Mouse (Mus musculus): Measurements from ENCODE around the gene Lifr. TPM values are rescaled to one million over a fixed set of nuclear protein-coding genes. Genes with fewer than 3 reads are reported as not detected.

The Lifr gene
- polyA plus RNA-seq, 1 experiment from 2014 or later: 30.7 TPM

- Histone ChIP-seq H3K36me3 (replicated peaks) (no peaks in the 10 kb centered on the region), H3K9ac (peak overlapping the region; percentile 42; the same call in 1 of the 2 replicates), H3K4me1 (replicated peaks) (0 out of 2 replicates have a peak, but pooled peaks cover 4% of the 10 kb centered on the region), H3K27me3 (peaks cover 64% of the 10 kb centered on the region), H3K27ac (replicated peaks) (peak overlapping the region; percentile 72), H3K4me3 (replicated peaks) (peak overlapping the region; percentile 61), H3K9me3 (replicated peaks) (no peaks in the 10 kb centered on the region), H3K4me2 (peak overlapping the region; percentile 60)
- peak; percentile 83 for ATAC-seq (ENCODE audit: insufficient read depth)
- WGBS (ENCODE audit: insufficient replicate concordance): under 1% methylated on average over 101 of the region's 116 CpGs
Observed at GRCm38 (mm10) chr15:7129127-7129943, 38.9 kb downstream of the Lifr start.

- H3K4me2 ChIP-seq: peak overlapping the region; percentile 60
- peak overlapping the region; percentile 61 for H3K4me3 ChIP-seq (replicated peaks)
- no peaks in the 10 kb centered on the region for H3K9me3 ChIP-seq (replicated peaks)
- peaks cover 64% of the 10 kb centered on the region for H3K27me3 ChIP-seq
- H3K27ac ChIP-seq (replicated peaks): peak overlapping the region; percentile 69
- 0 out of 2 replicates have a peak, but pooled peaks cover 8% of the 10 kb centered on the region for H3K4me1 ChIP-seq (replicated peaks)
- under 1% methylated on average over 16 of the region's 16 CpGs for WGBS (ENCODE audit: insufficient replicate concordance)
- H3K36me3 ChIP-seq (replicated peaks): no peaks in the 10 kb centered on the region
- peak overlapping the region; percentile 42; the same call in 1 of the 2 replicates for H3K9ac ChIP-seq
- ATAC-seq (ENCODE audit: insufficient read depth): 0 out of 2 replicates have a peak, but pooled peaks have one; percentile 32
Observed at GRCm38 (mm10) chr15:7129944-7130287, 39.5 kb downstream of the Lifr start.

GRCm38 (mm10) chr15:7130691-7131225 is 40.3 kb downstream of the Lifr start:
- peak overlapping the region; percentile 60 for H3K4me2 ChIP-seq
- H3K4me3 ChIP-seq (replicated peaks): peak overlapping the region; percentile 61
- H3K36me3 ChIP-seq (replicated peaks): no peaks in the 10 kb centered on the region
- H3K27me3 ChIP-seq: peaks cover 64% of the 10 kb centered on the region
- no peak overlapping the region for H3K9ac ChIP-seq
- ATAC-seq (ENCODE audit: insufficient read depth): no peak
- H3K9me3 ChIP-seq (replicated peaks): no peaks in the 10 kb centered on the region
- WGBS (ENCODE audit: insufficient replicate concordance): 20% methylated on average over 7 of the region's 7 CpGs
- H3K27ac ChIP-seq (replicated peaks): no peak overlapping the region
- H3K4me1 ChIP-seq (replicated peaks): peaks cover 8% of the 10 kb centered on the region; the same call in 1 of the 2 replicates

- ATAC-seq (ENCODE audit: insufficient read depth): no peak
- 37% methylated on average over 13 of the region's 13 CpGs for WGBS (ENCODE audit: insufficient replicate concordance)
- Histone ChIP-seq H3K4me3 (replicated peaks) (no peak overlapping the region), H3K4me1 (replicated peaks) (peaks cover 22% of the 10 kb centered on the region), H3K9me3 (replicated peaks) (no peaks in the 10 kb centered on the region), H3K27me3 (peaks cover 49% of the 10 kb centered on the region), H3K9ac (no peak overlapping the region), H3K4me2 (no peak overlapping the region; the same call in 1 of the 2 replicates), H3K36me3 (replicated peaks) (no peaks in the 10 kb centered on the region), H3K27ac (replicated peaks) (no peak overlapping the region)
Observed at GRCm38 (mm10) chr15:7132741-7133140, 42.3 kb downstream of the Lifr start.

- no peak overlapping the region for H3K9ac ChIP-seq
- H3K9me3 ChIP-seq (replicated peaks): no peaks in the 10 kb centered on the region
- H3K27ac ChIP-seq (replicated peaks): no peak overlapping the region
- no peak overlapping the region for H3K4me3 ChIP-seq (replicated peaks)
- no peaks in the 10 kb centered on the region for H3K36me3 ChIP-seq (replicated peaks)
- H3K4me1 ChIP-seq (replicated peaks): peaks cover 22% of the 10 kb centered on the region
- no peak for ATAC-seq (ENCODE audit: insufficient read depth)
- H3K27me3 ChIP-seq: peaks cover 32% of the 10 kb centered on the region
- 40% methylated on average over 11 of the region's 11 CpGs for WGBS (ENCODE audit: insufficient replicate concordance)
- no peak overlapping the region for H3K4me2 ChIP-seq
Observed at GRCm38 (mm10) chr15:7134454-7135052, 44.1 kb downstream of the Lifr start.

- no peak for ATAC-seq (ENCODE audit: insufficient read depth)
- H3K27ac ChIP-seq (replicated peaks): no peak overlapping the region
- H3K9me3 ChIP-seq (replicated peaks): no peaks in the 10 kb centered on the region
- H3K9ac ChIP-seq: no peak overlapping the region
- H3K4me1 ChIP-seq (replicated peaks): peaks cover 22% of the 10 kb centered on the region
- no peak overlapping the region for H3K4me2 ChIP-seq
- H3K27me3 ChIP-seq: peaks cover 17% of the 10 kb centered on the region
- WGBS (ENCODE audit: insufficient replicate concordance): 51% methylated on average over 6 of the region's 6 CpGs
- H3K36me3 ChIP-seq (replicated peaks): no peaks in the 10 kb centered on the region
- no peak overlapping the region for H3K4me3 ChIP-seq (replicated peaks)
Observed at GRCm38 (mm10) chr15:7135982-7136562, 45.7 kb downstream of the Lifr start.

GRCm38 (mm10) chr15:7136912-7137311 is 46.5 kb downstream of the Lifr start:
- WGBS (ENCODE audit: insufficient replicate concordance): 26% methylated on average over 10 of the region's 10 CpGs
- no peak for ATAC-seq (ENCODE audit: insufficient read depth)
- Histone ChIP-seq H3K27me3 (peaks cover 9% of the 10 kb centered on the region; the same call in 1 of the 2 replicates), H3K36me3 (replicated peaks) (no peaks in the 10 kb centered on the region), H3K4me1 (replicated peaks) (peaks cover 22% of the 10 kb centered on the region), H3K4me3 (replicated peaks) (no peak overlapping the region), H3K9ac (no peak overlapping the region), H3K4me2 (no peak overlapping the region), H3K27ac (replicated peaks) (no peak overlapping the region), H3K9me3 (replicated peaks) (no peaks in the 10 kb centered on the region)

- Histone ChIP-seq H3K27ac (replicated peaks) (no peak overlapping the region; the same call in 1 of the 2 replicates), H3K4me3 (replicated peaks) (no peak overlapping the region), H3K36me3 (replicated peaks) (no peaks in the 10 kb centered on the region), H3K27me3 (peaks cover 3% of the 10 kb centered on the region; the same call in 1 of the 2 replicates), H3K9ac (no peak overlapping the region), H3K9me3 (replicated peaks) (no peaks in the 10 kb centered on the region), H3K4me2 (no peak overlapping the region), H3K4me1 (replicated peaks) (peaks cover 22% of the 10 kb centered on the region)
- 69% methylated on average over 12 of the region's 12 CpGs for WGBS (ENCODE audit: insufficient replicate concordance)
- ATAC-seq (ENCODE audit: insufficient read depth): peak; percentile 67
Observed at GRCm38 (mm10) chr15:7137607-7138006, 47.2 kb downstream of the Lifr start.

GRCm38 (mm10) chr15:7138471-7138870 is 48.1 kb downstream of the Lifr start:
- H3K9ac ChIP-seq: no peak overlapping the region
- 0 out of 2 replicates have a peak, but pooled peaks cover 2% of the 10 kb centered on the region for H3K27me3 ChIP-seq
- whole genome bisulfite sequencing (ENCODE audit: insufficient replicate concordance): 78% methylated on average over 14 of the region's 14 CpGs
- no peak overlapping the region for H3K27ac ChIP-seq (replicated peaks)
- no peaks in the 10 kb centered on the region for H3K36me3 ChIP-seq (replicated peaks)
- H3K4me3 ChIP-seq (replicated peaks): no peak overlapping the region
- H3K4me1 ChIP-seq (replicated peaks): peaks cover 19% of the 10 kb centered on the region
- no peak overlapping the region for H3K4me2 ChIP-seq
- no peak for ATAC-seq (ENCODE audit: insufficient read depth)
- no peaks in the 10 kb centered on the region for H3K9me3 ChIP-seq (replicated peaks)

GRCm38 (mm10) chr15:7140322-7140721 is 49.9 kb downstream of the Lifr start:
- Histone ChIP-seq H3K27me3 (0 out of 2 replicates have a peak, but pooled peaks cover 8% of the 10 kb centered on the region), H3K4me1 (replicated peaks) (peaks cover 22% of the 10 kb centered on the region), H3K4me3 (replicated peaks) (no peak overlapping the region), H3K27ac (replicated peaks) (no peak overlapping the region), H3K9me3 (replicated peaks) (no peaks in the 10 kb centered on the region), H3K4me2 (no peak overlapping the region), H3K9ac (no peak overlapping the region), H3K36me3 (replicated peaks) (no peaks in the 10 kb centered on the region)
- WGBS (ENCODE audit: insufficient replicate concordance): 49% methylated on average over 7 of the region's 7 CpGs
- ATAC-seq (ENCODE audit: insufficient read depth): no peak

GRCm38 (mm10) chr15:7141246-7141645 is 50.8 kb downstream of the Lifr start:
- Histone ChIP-seq H3K4me2 (no peak overlapping the region), H3K27me3 (0 out of 2 replicates have a peak, but pooled peaks cover 8% of the 10 kb centered on the region), H3K9me3 (replicated peaks) (no peaks in the 10 kb centered on the region), H3K4me1 (replicated peaks) (peaks cover 23% of the 10 kb centered on the region), H3K27ac (replicated peaks) (no peak overlapping the region), H3K9ac (no peak overlapping the region), H3K4me3 (replicated peaks) (no peak overlapping the region), H3K36me3 (replicated peaks) (no peaks in the 10 kb centered on the region)
- ATAC-seq (ENCODE audit: insufficient read depth): no peak
- WGBS (ENCODE audit: insufficient replicate concordance): 58% methylated on average over 13 of the region's 13 CpGs
